9 mouse cellular contexts compared by ENCODE assay signal in genomic region chr4:132072946-132073345, GRCm38 (mm10). TPM values are rescaled to one million over a fixed set of nuclear protein-coding genes. Genes with fewer than 3 reads are reported as not detected.
DNase-seq lines count a peak whose midpoint lies in the region; ATAC-seq and TF ChIP-seq lines count a peak whose summit lies in the region.
"Had no signal": no experiment of that assay in that cellular context is flagged by ENCODE, and none has a peak within 500 bp of the region (broad histone marks: within the 10 kb centered on the region; RNA-seq: fewer than 3 reads in every experiment).

No protein-coding gene starts in this region.

- no peak for ATAC-seq in forebrain, embryonic 12.5 days (ENCODE audit: low FRiP score)
- ATAC-seq in forebrain, embryonic 13.5 days: no peak

- no peak for TF ChIP-seq POLR2A in bone marrow macrophage, adult 2 months (IDR thresholded peaks at IDR 0.05; ENCODE audit: borderline replicate concordance, low read depth, low read length)

- no peak for TF ChIP-seq CTCF in bone marrow macrophage, adult 2 months (IDR thresholded peaks at IDR 0.05; ENCODE audit: low read depth, low read length)

- H3K4me1 ChIP-seq in forebrain, embryonic 12.5 days: peaks cover 30% of the 10 kb centered on the region
- H3K4me1 ChIP-seq in forebrain, embryonic 13.5 days: peaks cover 27% of the 10 kb centered on the region
- H3K4me1 ChIP-seq in bone marrow macrophage, adult 2 months (ENCODE audit: control insufficient read depth, insufficient read depth, low read length): peaks cover 34% of the 10 kb centered on the region

- H3K27me3 ChIP-seq in forebrain, embryonic 12.5 days: peaks cover 71% of the 10 kb centered on the region
- H3K27me3 ChIP-seq in forebrain, embryonic 13.5 days: peaks cover 77% of the 10 kb centered on the region

- peak; percentile 60 to 69 for DNase-seq in heart, adult 9 months (ENCODE audit: low spot score in 2 of 2)
- peak; percentile 86 to 91 for DNase-seq in kidney, postnatal 36 days
- DNase-seq in urinary bladder, postnatal 10 days (ENCODE audit: low spot score): no peak
- DNase-seq in testis, postnatal 14 days (ENCODE audit: low spot score): no peak
- DNase-seq in embryo, embryonic 10 days (ENCODE audit: low spot score): no peak

- WGBS in forebrain, embryonic 12.5 days: 61% methylated on average over 6 of the region's 6 CpGs
- 55% methylated on average over 6 of the region's 6 CpGs for WGBS in forebrain, embryonic 13.5 days

- H3K4me3 ChIP-seq in forebrain, embryonic 12.5 days (replicated peaks): no peak overlapping the region; the same call in 1 of the 2 replicates
- no peak overlapping the region for H3K4me3 ChIP-seq in forebrain, embryonic 13.5 days
- peak overlapping the region; percentile 31 for H3K4me3 ChIP-seq in bone marrow macrophage, adult 2 months (ENCODE audit: insufficient read depth, low read length)
- H3K4me3 ChIP-seq: hindbrain, embryonic 15.5 days had no signal

- peak overlapping the region; percentile 15; the same call in 1 of the 2 replicates for H3K4me2 ChIP-seq in forebrain, embryonic 12.5 days
- no peak overlapping the region for H3K4me2 ChIP-seq in forebrain, embryonic 13.5 days
- H3K4me2 ChIP-seq: hindbrain, embryonic 15.5 days had no signal

- no peak overlapping the region for H3K27ac ChIP-seq in forebrain, embryonic 12.5 days
- H3K27ac ChIP-seq in forebrain, embryonic 13.5 days: no peak overlapping the region
- no peak overlapping the region for H3K27ac ChIP-seq in bone marrow macrophage, adult 2 months (ENCODE audit: insufficient read depth, low read depth, low read length)
- H3K27ac ChIP-seq: hindbrain, embryonic 15.5 days had no signal

- no peaks in the 10 kb centered on the region for H3K36me3 ChIP-seq in forebrain, embryonic 12.5 days (replicated peaks)
- no peaks in the 10 kb centered on the region for H3K36me3 ChIP-seq in forebrain, embryonic 13.5 days (ENCODE audit: poor library complexity, severe bottlenecking)
- H3K36me3 ChIP-seq: hindbrain, embryonic 15.5 days had no signal

- H3K9ac ChIP-seq in forebrain, embryonic 12.5 days: no peak overlapping the region
- H3K9ac ChIP-seq in forebrain, embryonic 13.5 days: no peak overlapping the region
- H3K9ac ChIP-seq: hindbrain, embryonic 15.5 days had no signal

- no peaks in the 10 kb centered on the region for H3K9me3 ChIP-seq in forebrain, embryonic 12.5 days
- no peaks in the 10 kb centered on the region for H3K9me3 ChIP-seq in forebrain, embryonic 13.5 days (replicated peaks)
- H3K9me3 ChIP-seq: hindbrain, embryonic 15.5 days had no signal

RNA-seq across cellular contexts. Expression of gene Gm10300, which starts 1.6 kb away (rescaled TPM):
- polyA plus RNA-seq in forebrain, embryonic 12.5 days (2016; fragmentation: Nextera tagmentation; extraction: Ambion mirVana): 0.08 TPM in 1 of 2 replicates, not detected in the other
- not detected in 2 replicates for polyA plus RNA-seq in forebrain, embryonic 13.5 days (2015; fragmentation: Nextera tagmentation; extraction: Ambion mirVana)
- polyA plus RNA-seq in bone marrow macrophage, adult 2 months (2012; ENCODE audit: insufficient read depth, insufficient read length, missing spikeins): 0.24 TPM in 1 of 2 replicates, not detected in the other
- polyA plus RNA-seq: hindbrain, embryonic 15.5 days had no signal

RNA-seq across cellular contexts. Expression of gene Epb41, which starts 2.2 kb away (rescaled TPM):
- 136 and 158 TPM in 2 replicates for polyA plus RNA-seq in forebrain, embryonic 12.5 days (2016; fragmentation: Nextera tagmentation; extraction: Ambion mirVana)
- polyA plus RNA-seq in forebrain, embryonic 13.5 days (2015; fragmentation: Nextera tagmentation; extraction: Ambion mirVana): 75.0 and 84.1 TPM in 2 replicates
- 79.8 and 84.7 TPM in 2 replicates for polyA plus RNA-seq in bone marrow macrophage, adult 2 months (2012; ENCODE audit: insufficient read depth, insufficient read length, missing spikeins)

Comparison
In these comparisons a context has a peak if more than half of its experiments do, and no peak if none do; other contexts are left out.
1. DNase-seq: peak in heart, adult 9 months (2 of 2) and kidney, postnatal 36 days (2 of 2); none in urinary bladder, postnatal 10 days (single experiment), testis, postnatal 14 days (single experiment) and embryo, embryonic 10 days (single experiment).